Mouse (Mus musculus) CH12.LX (cell line): ENCODE results near the gene Nrgn. TPM values are rescaled to one million over a fixed set of nuclear protein-coding genes. Genes with fewer than 3 reads are reported as not detected.

Experiments
- DNase-seq: peaks from one replicate; pipeline ENCODE4 v3.0.0-alpha.2; 2013; ENCODE audit errors: extremely low read depth
- H3K27ac ChIP-seq: 2 replicates; pipeline ENCODE4 v1.5.1; 2012; ENCODE audit warnings: low read depth, mild to moderate bottlenecking, control low read depth, moderate library complexity; ENCODE audit not compliant: insufficient read depth
- H3K27me3 ChIP-seq: replicated peaks from 2 replicates; pipeline ENCODE3; 2012; ENCODE audit warnings: inconsistent platforms
- H3K36me3 ChIP-seq, 2 experiments: replicated peaks in 1 of 2; 2 replicates each; pipeline versions ENCODE3 to v1.6.1; 2012; ENCODE audit warnings: inconsistent platforms in 1 of 2, low read length in 1 of 2, mild to moderate bottlenecking in 1 of 2, mixed read lengths in 1 of 2, moderate library complexity in 1 of 2; ENCODE audit not compliant: control insufficient read depth in 1 of 2, insufficient read depth in 1 of 2
- H3K4me1 ChIP-seq, 2 experiments: 2 replicates each; pipeline ENCODE4 v1.6.1; 2012; ENCODE audit warnings: inconsistent platforms in 1 of 2, moderate library complexity in 1 of 2; ENCODE audit not compliant: insufficient read depth in 2 of 2, control insufficient read depth in 1 of 2
- H3K4me2 ChIP-seq: 2 replicates; pipeline ENCODE4 v1.6.1; 2012; ENCODE audit warnings: low read depth, mild to moderate bottlenecking, control low read depth; ENCODE audit not compliant: poor library complexity, insufficient read depth, severe bottlenecking
- H3K4me3 ChIP-seq, 3 experiments: fragments of 150-350 bp in 1 of 3; sonication (generic) in 1 of 3; replicated peaks in 1 of 3; 2 replicates each; pipeline versions ENCODE3 to v1.5.1; 2011 to 2012; ENCODE audit warnings: low read depth in 2 of 3, low read length in 2 of 3, mild to moderate bottlenecking in 2 of 3, moderate library complexity in 2 of 3, control low read depth in 1 of 3, improper control_type of control experiment in 1 of 3, inconsistent platforms in 1 of 3, mixed read lengths in 1 of 3; ENCODE audit not compliant: poor library complexity in 1 of 3
- H3K79me2 ChIP-seq: replicated peaks from 2 replicates; pipeline ENCODE4 v1.6.1; 2012; ENCODE audit warnings: mild to moderate bottlenecking, moderate library complexity; ENCODE audit not compliant: control insufficient read depth, poor library complexity, insufficient read depth, severe bottlenecking; ENCODE audit errors: extremely low read depth
- H3K9ac ChIP-seq: 2 replicates; pipeline ENCODE4 v1.6.1; 2012; ENCODE audit warnings: low read depth, mild to moderate bottlenecking, control low read depth, moderate library complexity; ENCODE audit not compliant: insufficient read depth
- H3K9me3 ChIP-seq: replicated peaks from 2 replicates; pipeline ENCODE3; 2012; ENCODE audit warnings: low read length, inconsistent platforms, mixed read lengths
- CHD1 ChIP-seq: IDR thresholded peaks from 2 replicates; pipeline ENCODE4 v1.6.1; 2012; ENCODE audit warnings: low read depth, low read length, improper control_type of control experiment, inconsistent platforms
- CHD2 ChIP-seq: IDR thresholded peaks from 2 replicates; pipeline ENCODE4 v1.6.1; 2011; ENCODE audit warnings: low read length, improper control_type of control experiment
- CTCF ChIP-seq, 2 experiments: IDR thresholded peaks in 1 of 2; conservative IDR thresholded peaks in 1 of 2; 2 replicates each; pipeline ENCODE4 v1.5.1; 2011 to 2012; ENCODE audit warnings: low read depth in 2 of 2, low read length in 2 of 2, improper control_type of control experiment in 1 of 2, inconsistent platforms in 1 of 2, mild to moderate bottlenecking in 1 of 2, moderate library complexity in 1 of 2
- E2F4 ChIP-seq: IDR thresholded peaks from 2 replicates; pipeline ENCODE4 v1.6.1; 2011; ENCODE audit warnings: low read depth, low read length, improper control_type of control experiment; ENCODE audit not compliant: insufficient replicate concordance
- ETS1 ChIP-seq: conservative IDR thresholded peaks from 2 replicates; pipeline ENCODE4 v1.6.1; 2012; ENCODE audit warnings: low read depth, mild to moderate bottlenecking, inconsistent platforms, low read length, improper control_type of control experiment, moderate library complexity
- GABPA ChIP-seq: IDR thresholded peaks from 2 replicates; pipeline ENCODE4 v1.6.1; 2012; ENCODE audit warnings: low read depth, low read length, improper control_type of control experiment, inconsistent platforms; ENCODE audit not compliant: insufficient replicate concordance
- HCFC1 ChIP-seq: IDR thresholded peaks from 2 replicates; pipeline ENCODE4 v1.6.1; 2012; ENCODE audit warnings: low read depth, mild to moderate bottlenecking, inconsistent platforms, low read length, improper control_type of control experiment
- MAFK ChIP-seq: IDR thresholded peaks from 2 replicates; pipeline ENCODE4 v1.6.1; 2011; ENCODE audit warnings: low read length, improper control_type of control experiment; ENCODE audit not compliant: insufficient replicate concordance
- MAZ ChIP-seq: IDR thresholded peaks from 2 replicates; pipeline ENCODE4 v1.6.1; 2012; ENCODE audit warnings: low read depth, mild to moderate bottlenecking, inconsistent platforms, low read length, improper control_type of control experiment, moderate library complexity
- PAX5 ChIP-seq: IDR thresholded peaks from 2 replicates; pipeline ENCODE4 v1.6.1; 2012; ENCODE audit warnings: low read length, inconsistent platforms, mixed read lengths
- RCOR1 ChIP-seq: conservative IDR thresholded peaks from 2 replicates; pipeline ENCODE4 v1.6.1; 2012; ENCODE audit warnings: low read depth, mild to moderate bottlenecking, inconsistent platforms, low read length, improper control_type of control experiment
- SIN3A ChIP-seq: IDR thresholded peaks from 2 replicates; pipeline ENCODE4 v1.6.1; 2012; ENCODE audit warnings: low read length, improper control_type of control experiment, inconsistent platforms
- SMC3 ChIP-seq: IDR thresholded peaks from 2 replicates; pipeline ENCODE4 v1.6.1; 2011; ENCODE audit warnings: low read depth, low read length, improper control_type of control experiment
- TBP ChIP-seq: conservative IDR thresholded peaks from 2 replicates; pipeline ENCODE4 v1.6.1; 2011; ENCODE audit warnings: low read depth, low read length, improper control_type of control experiment
- UBTF ChIP-seq: IDR thresholded peaks from 2 replicates; pipeline ENCODE4 v1.6.1; 2012; ENCODE audit warnings: low read depth, mild to moderate bottlenecking, inconsistent platforms, low read length, improper control_type of control experiment, moderate library complexity
- USF2 ChIP-seq: conservative IDR thresholded peaks from 2 replicates; pipeline ENCODE4 v1.6.1; 2011; ENCODE audit warnings: low read depth, low read length, improper control_type of control experiment
- ZKSCAN1 ChIP-seq: IDR thresholded peaks from 2 replicates; pipeline ENCODE4 v1.6.1; 2012; ENCODE audit warnings: low read depth, inconsistent platforms, low read length, improper control_type of control experiment, borderline replicate concordance
- ZNF384 ChIP-seq: IDR thresholded peaks from 2 replicates; pipeline ENCODE4 v1.6.1; 2012; ENCODE audit warnings: low read depth, low read length, improper control_type of control experiment, inconsistent platforms
- dilution Hi-C: fragments of 300-500 bp; cut with MboI; formaldehyde crosslinking; loops from 2 replicates; pipeline ENCODE4 v1.14.3; 2020; ENCODE audit warnings: low sequenced_read_pairs; ENCODE audit not compliant: extremely low pct_unique_long_range_greater_than_20kb, extremely low pct_ligation_motif_present
- in situ Hi-C: fragments of 300-500 bp; cut with MboI; formaldehyde crosslinking; loops from 3 replicates; pipeline ENCODE4 v1.14.3; 2019; ENCODE audit warnings: low sequenced_read_pairs, low pct_ligation_motif_present, low pct_unique_long_range_greater_than_20kb, mixed read lengths
- polyA plus RNA-seq: library from polyadenylated mRNA; unstranded; fragments of >175 nt; gene quantifications from 2 replicates; pipeline ENCODE4 v1.2.1, GENCODE M21; 2012; ENCODE audit warnings: low read depth; ENCODE audit not compliant: insufficient read length
- total RNA-seq, 2 experiments: library from RNA; depleted of rRNA; stranded (reverse); fragments of 300-350 nt in 1 of 2; fragments of >200 nt in 1 of 2; gene quantifications; 2 replicates each; pipeline ENCODE4 v1.2.3; 2012 to 2014

Gene Nrgn
- total and polyA plus RNA-seq, 3 experiments = 0.42 to 4.1 TPM; not detected in 1

DNA sequence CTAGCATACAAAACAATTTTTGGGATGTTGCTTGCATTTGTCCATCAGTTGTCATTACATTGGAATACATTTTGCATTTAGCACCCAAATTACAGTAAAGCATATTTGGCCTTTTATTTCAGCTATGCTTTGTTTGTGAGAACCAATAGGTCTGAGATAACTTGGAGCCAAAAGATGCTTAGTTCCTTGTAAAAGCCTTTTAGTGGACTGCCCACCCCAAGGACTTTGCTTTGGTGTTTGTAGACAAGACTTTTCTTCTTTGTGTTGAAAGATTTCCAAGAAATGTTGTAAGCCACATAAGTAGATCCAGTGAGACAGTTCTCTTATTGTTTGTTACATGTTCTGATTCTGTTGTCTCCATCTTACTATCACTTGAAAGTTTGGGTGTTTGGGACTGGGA, 56.4 kb downstream of the Nrgn start:
- Histone ChIP-seq H3K27ac (no peak overlapping the region), H3K4me1 (no peaks in the 10 kb centered on the region), H3K4me3 (no peak overlapping the region), H3K36me3 (peaks cover 0 to 30% of the 10 kb centered on the region in 2 experiments), H3K79me2 (peaks cover 3% of the 10 kb centered on the region), H3K4me2 (no peak overlapping the region), H3K9ac (no peak overlapping the region), H3K9me3 (no peaks in the 10 kb centered on the region), H3K27me3 (no peaks in the 10 kb centered on the region)
- no peak for DNase-seq
- in situ Hi-C loops (no loop called here), dilution Hi-C loops (no loop called here)
- no peak for TF ChIP-seq SMC3
- TF ChIP-seq MAZ = no peak
- no peak for TF ChIP-seq GABPA
- TF ChIP-seq USF2 = no peak
- TF ChIP-seq ZKSCAN1 = no peak
- no peak for TF ChIP-seq MAFK
- no peak for TF ChIP-seq RCOR1
- TF ChIP-seq CTCF (conservative IDR thresholded peaks at IDR 0.05 in 1 of 2, IDR thresholded peaks at IDR 0.05 in 1 of 2; ENCODE audit: low read depth in 2 of 2, low read length in 2 of 2) = no peak
- TF ChIP-seq PAX5 = no peak
- no peak for TF ChIP-seq TBP
- no peak for TF ChIP-seq CHD1
- TF ChIP-seq UBTF = no peak
- TF ChIP-seq SIN3A = no peak
- TF ChIP-seq ETS1 = no peak
- TF ChIP-seq HCFC1 = no peak
- TF ChIP-seq ZNF384 = no peak

DNA sequence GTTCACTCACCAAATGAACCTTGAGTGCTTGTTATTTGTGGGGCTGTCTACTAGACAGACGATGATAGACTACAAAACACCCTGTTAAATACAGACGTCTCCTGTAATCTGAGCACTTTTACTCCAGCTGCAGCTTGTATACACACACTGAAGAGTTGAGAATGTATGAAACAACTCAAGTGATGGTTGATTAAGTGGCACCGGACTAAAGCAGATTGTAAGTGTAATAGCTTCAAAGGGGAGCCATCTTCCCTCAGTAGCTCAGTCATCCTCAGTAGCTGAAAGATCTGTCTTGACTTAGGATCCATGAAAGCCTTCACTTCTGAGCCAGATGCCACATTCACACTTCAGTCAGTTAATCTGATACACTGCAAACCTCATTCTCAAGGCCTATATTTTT, 56.9 kb downstream of the Nrgn start:
- H3K4me1 ChIP-seq = peaks cover 0 to 1% of the 10 kb centered on the region in 2 experiments; a peak in 1 of 4 replicates
- peaks cover 0 to 30% of the 10 kb centered on the region in 2 experiments for H3K36me3 ChIP-seq
- dilution Hi-C loops = no loop called here
- H3K4me2 ChIP-seq = no peak overlapping the region
- no peak overlapping the region for H3K4me3 ChIP-seq
- DNase-seq = no peak
- no peaks in the 10 kb centered on the region for H3K27me3 ChIP-seq
- in situ Hi-C loops = no loop called here
- TF ChIP-seq HCFC1 (no peak), UBTF (no peak), E2F4 (no peak), CHD2 (no peak)
- H3K9me3 ChIP-seq = no peaks in the 10 kb centered on the region
- no peak overlapping the region for H3K27ac ChIP-seq
- H3K79me2 ChIP-seq = peaks cover 3% of the 10 kb centered on the region
- no peak overlapping the region for H3K9ac ChIP-seq

Other genes starting within 250 kb of the Nrgn start
- gene Ccdc15, start 204.5 kb downstream of the Nrgn start, total RNA-seq (2012; rRNA removed) = 5.3 and 6.8 TPM in 2 replicates
- gene Ccdc15, start 204.5 kb downstream of the Nrgn start, total RNA-seq (2014; rRNA removed) = 6.3 and 7.0 TPM in 2 replicates
- 6.3 and 7.0 TPM in 2 replicates for gene Ccdc15, start 204.5 kb downstream of the Nrgn start, polyA plus RNA-seq
- 0.13 TPM in 1 of 2 replicates, not detected in the other for gene Hepacam, start 185.6 kb downstream of the Nrgn start, total RNA-seq (2012; rRNA removed)
- gene Hepacam, start 185.6 kb downstream of the Nrgn start, total RNA-seq (2014; rRNA removed) = not detected in 2 replicates
- gene Hepacam, start 185.6 kb downstream of the Nrgn start, polyA plus RNA-seq = 0.07 TPM in 1 of 2 replicates, not detected in the other
- not detected in 2 replicates for gene Robo4, start 151.0 kb downstream of the Nrgn start, total RNA-seq (2012; rRNA removed)
- not detected in 2 replicates for gene Robo4, start 151.0 kb downstream of the Nrgn start, total RNA-seq (2014; rRNA removed)
- gene Robo4, start 151.0 kb downstream of the Nrgn start, polyA plus RNA-seq = not detected in 2 replicates
- gene Robo3, start 119.7 kb downstream of the Nrgn start, total RNA-seq (2012; rRNA removed) = 0.76 TPM in 2 replicates
- gene Robo3, start 119.7 kb downstream of the Nrgn start, total RNA-seq (2014; rRNA removed) = 0.42 and 0.59 TPM in 2 replicates
- gene Robo3, start 119.7 kb downstream of the Nrgn start, polyA plus RNA-seq = 0.41 and 1.1 TPM in 2 replicates
- 14.2 and 16.8 TPM in 2 replicates for gene Msantd2, start 63.6 kb downstream of the Nrgn start, total RNA-seq (2012; rRNA removed)
- 13.8 and 15.5 TPM in 2 replicates for gene Msantd2, start 63.6 kb downstream of the Nrgn start, total RNA-seq (2014; rRNA removed)
- 9.5 and 11.9 TPM in 2 replicates for gene Msantd2, start 63.6 kb downstream of the Nrgn start, polyA plus RNA-seq
- 0.08 and 0.21 TPM in 2 replicates for gene Esam, start 24.8 kb downstream of the Nrgn start, total RNA-seq (2012; rRNA removed)
- 0.24 and 0.42 TPM in 2 replicates for gene Esam, start 24.8 kb downstream of the Nrgn start, total RNA-seq (2014; rRNA removed)
- gene Esam, start 24.8 kb downstream of the Nrgn start, polyA plus RNA-seq = 0.18 and 0.37 TPM in 2 replicates
- gene Vsig2, start 13.6 kb downstream of the Nrgn start, total RNA-seq (2012; rRNA removed) = not detected in 2 replicates
- not detected in 2 replicates for gene Vsig2, start 13.6 kb downstream of the Nrgn start, total RNA-seq (2014; rRNA removed)
- not detected in 2 replicates for gene Vsig2, start 13.6 kb downstream of the Nrgn start, polyA plus RNA-seq
- gene Siae, start 2.8 kb upstream of the Nrgn start, total RNA-seq (2012; rRNA removed) = 5.7 and 8.6 TPM in 2 replicates
- gene Siae, start 2.8 kb upstream of the Nrgn start, total RNA-seq (2014; rRNA removed) = 5.9 and 6.2 TPM in 2 replicates
- gene Siae, start 2.8 kb upstream of the Nrgn start, polyA plus RNA-seq = 7.4 and 7.9 TPM in 2 replicates
- 0.47 and 1.3 TPM in 2 replicates for gene Spa17, start 60.8 kb upstream of the Nrgn start, total RNA-seq (2012; rRNA removed)
- gene Spa17, start 60.8 kb upstream of the Nrgn start, total RNA-seq (2014; rRNA removed) = 1.4 and 2.3 TPM in 2 replicates
- 3.2 and 4.1 TPM in 2 replicates for gene Spa17, start 60.8 kb upstream of the Nrgn start, polyA plus RNA-seq
- gene Tbrg1, start 104.4 kb upstream of the Nrgn start, total RNA-seq (2012; rRNA removed) = 97.4 and 99.9 TPM in 2 replicates
- gene Tbrg1, start 104.4 kb upstream of the Nrgn start, total RNA-seq (2014; rRNA removed) = 115 and 129 TPM in 2 replicates
- gene Tbrg1, start 104.4 kb upstream of the Nrgn start, polyA plus RNA-seq = 92.4 and 103 TPM in 2 replicates
- gene Panx3, start 116.3 kb upstream of the Nrgn start, total RNA-seq (2012; rRNA removed) = not detected in 2 replicates
- gene Panx3, start 116.3 kb upstream of the Nrgn start, total RNA-seq (2014; rRNA removed) = not detected in 2 replicates
- gene Panx3, start 116.3 kb upstream of the Nrgn start, polyA plus RNA-seq = not detected in 2 replicates
- gene Olfr160, start 163.3 kb upstream of the Nrgn start, total RNA-seq (2012; rRNA removed) = not detected in 2 replicates
- gene Olfr160, start 163.3 kb upstream of the Nrgn start, total RNA-seq (2014; rRNA removed) = not detected in 2 replicates
- not detected in 2 replicates for gene Olfr160, start 163.3 kb upstream of the Nrgn start, polyA plus RNA-seq
- not detected in 2 replicates for gene Olfr874, start 192.2 kb upstream of the Nrgn start, total RNA-seq (2012; rRNA removed)
- not detected in 2 replicates for gene Olfr874, start 192.2 kb upstream of the Nrgn start, total RNA-seq (2014; rRNA removed)
- gene Olfr874, start 192.2 kb upstream of the Nrgn start, polyA plus RNA-seq = not detected in 2 replicates
- not detected in 2 replicates for gene Olfr875, start 219.0 kb upstream of the Nrgn start, total RNA-seq (2012; rRNA removed)
- gene Olfr875, start 219.0 kb upstream of the Nrgn start, total RNA-seq (2014; rRNA removed) = not detected in 2 replicates
- gene Olfr875, start 219.0 kb upstream of the Nrgn start, polyA plus RNA-seq = not detected in 2 replicates